Mouse (Mus musculus) bone marrow macrophage, adult 2 months (primary cell): ENCODE data around the gene Mfap3.

Experiments
- CTCF ChIP-seq: IDR thresholded peaks from 2 replicates; pipeline ENCODE4 v1.5.1; 2012; ENCODE audit warnings: low read depth, mild to moderate bottlenecking, low read length, moderate library complexity
- POLR2A ChIP-seq: IDR thresholded peaks from 2 replicates; pipeline ENCODE4 v1.6.1; 2012; ENCODE audit warnings: mild to moderate bottlenecking, low read depth, low read length, borderline replicate concordance

DNA sequence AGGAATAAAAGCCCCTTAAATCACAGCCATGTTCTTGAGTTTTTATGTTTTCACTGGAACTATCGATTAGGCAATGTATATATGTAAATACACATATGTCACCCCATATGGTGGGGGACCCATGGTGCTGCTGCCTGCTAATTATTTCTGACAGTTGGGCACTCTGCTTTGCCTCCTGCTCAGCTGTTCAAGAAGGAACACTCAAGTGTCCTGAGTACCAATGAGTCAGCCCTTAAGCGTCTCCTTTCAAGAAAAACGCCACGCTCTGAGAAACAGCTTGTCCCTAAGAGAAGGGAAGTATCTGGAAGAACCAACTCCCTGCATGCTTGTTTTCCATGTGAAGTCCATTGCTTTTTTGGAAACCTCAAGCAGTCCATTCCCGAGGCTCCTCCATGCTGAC is 17.4 kb downstream of the Mfap3 start:
- TF ChIP-seq CTCF (no peak), POLR2A (no peak)
